Mouse (Mus musculus) lung, embryonic 15.5 days (tissue): ENCODE results near the gene Wfikkn1. TPM values are rescaled to one million over a fixed set of nuclear protein-coding genes. Genes with fewer than 3 reads are reported as not detected.
A peak's percentile ranks its signal among the peaks of the same experiment; 100 is the strongest.

Experiments
- ATAC-seq: fragments of 200-750 bp; cut with Nextera tagmentation; 2 replicates; pipeline ENCODE4 v1.8.0; 2017; ENCODE audit warnings: moderate number of reproducible peaks, borderline replicate concordance; ENCODE audit not compliant: low FRiP score, low TSS enrichment; ENCODE audit errors: extremely low read depth
- H3K27ac ChIP-seq: fragments of 300-500 bp; sonication (generic); 2 replicates; pipeline ENCODE4 v1.5.1; 2015; ENCODE audit warnings: moderate library complexity, mild to moderate bottlenecking, inconsistent platforms
- H3K27me3 ChIP-seq: fragments of 300-500 bp; sonication (generic); 2 replicates; pipeline ENCODE4 v1.6.1; 2015; ENCODE audit warnings: inconsistent platforms
- H3K36me3 ChIP-seq: fragments of 300-500 bp; sonication (generic); 2 replicates; pipeline ENCODE4 v1.6.1; 2015; ENCODE audit warnings: inconsistent platforms
- H3K4me1 ChIP-seq: fragments of 300-500 bp; sonication (generic); 2 replicates; pipeline ENCODE4 v1.6.1; 2015; ENCODE audit warnings: inconsistent platforms
- H3K4me2 ChIP-seq: fragments of 300-500 bp; sonication (generic); 2 replicates; pipeline ENCODE4 v1.6.1; 2015; ENCODE audit warnings: inconsistent platforms, mild to moderate bottlenecking, moderate library complexity
- H3K4me3 ChIP-seq: fragments of 300-500 bp; sonication (generic); 2 replicates; pipeline ENCODE4 v1.5.1; 2015; ENCODE audit warnings: mild to moderate bottlenecking, inconsistent platforms
- H3K9ac ChIP-seq: fragments of 300-500 bp; sonication (generic); 2 replicates; pipeline ENCODE4 v1.6.1; 2015; ENCODE audit warnings: inconsistent platforms
- H3K9me3 ChIP-seq: fragments of 300-500 bp; sonication (generic); 2 replicates; pipeline ENCODE4 v1.6.1; 2016; ENCODE audit warnings: inconsistent platforms
- WGBS: fragments of 180-500 bp; shearing (Covaris S2); methylation state at CpG from one replicate; pipeline ENCODE4 v1.1.7; 2015; 5-methylcytosine and 5-hydroxymethylcytosine counted together
- polyA plus RNA-seq: library from polyadenylated mRNA; unstranded; fragments of >200 nt; fragmentation: Nextera tagmentation; extraction: Ambion mirVana; gene quantifications from 2 replicates; pipeline ENCODE4 v1.2.1, GENCODE M21; 2015

The Wfikkn1 gene
- polyA plus RNA-seq, 1 experiment from 2014 or later: 0.40 TPM

- WGBS: 36% methylated on average over 5 of the region's 5 CpGs
- Histone ChIP-seq H3K9ac (no peak overlapping the region), H3K36me3 (peaks cover 36% of the 10 kb centered on the region), H3K4me1 (no peaks in the 10 kb centered on the region), H3K4me2 (no peak overlapping the region), H3K27me3 (no peaks in the 10 kb centered on the region), H3K27ac (no peak overlapping the region), H3K9me3 (no peaks in the 10 kb centered on the region), H3K4me3 (no peak overlapping the region)
- ATAC-seq: no peak
These were observed 1.6 kb upstream of the Wfikkn1 start for GRCm38 (mm10) chr17:25882306-25882705.

GRCm38 (mm10) chr17:25881691-25882090 is 1.0 kb upstream of the Wfikkn1 start:
- H3K9me3 ChIP-seq: no peaks in the 10 kb centered on the region
- no peak overlapping the region for H3K9ac ChIP-seq
- no peak overlapping the region for H3K4me3 ChIP-seq
- H3K4me2 ChIP-seq: no peak overlapping the region
- peaks cover 36% of the 10 kb centered on the region for H3K36me3 ChIP-seq
- WGBS: 40% methylated on average over 4 of the region's 4 CpGs
- ATAC-seq: no peak
- H3K27me3 ChIP-seq: no peaks in the 10 kb centered on the region
- H3K4me1 ChIP-seq: 0 out of 2 replicates have a peak, but pooled peaks cover under 1% of the 10 kb centered on the region
- H3K27ac ChIP-seq: no peak overlapping the region

- Histone ChIP-seq H3K36me3 (peaks cover 36% of the 10 kb centered on the region), H3K4me1 (peaks cover 6% of the 10 kb centered on the region), H3K4me2 (no peak overlapping the region), H3K4me3 (no peak overlapping the region), H3K9me3 (no peaks in the 10 kb centered on the region), H3K27ac (no peak overlapping the region), H3K27me3 (no peaks in the 10 kb centered on the region), H3K9ac (no peak overlapping the region; the same call in 1 of the 2 replicates)
- 16% methylated on average over 5 of the region's 5 CpGs for WGBS
- no peak for ATAC-seq
These were observed 419 bp upstream of the Wfikkn1 start for GRCm38 (mm10) chr17:25880913-25881641.

- H3K4me1 ChIP-seq: peaks cover 11% of the 10 kb centered on the region
- no peak overlapping the region for H3K4me3 ChIP-seq
- H3K9ac ChIP-seq: no peak overlapping the region
- no peaks in the 10 kb centered on the region for H3K9me3 ChIP-seq
- no peak overlapping the region for H3K27ac ChIP-seq
- ATAC-seq: no peak
- 78% methylated on average over 8 of the region's 8 CpGs for WGBS
- no peak overlapping the region for H3K4me2 ChIP-seq
- H3K27me3 ChIP-seq: no peaks in the 10 kb centered on the region
- H3K36me3 ChIP-seq: peaks cover 33% of the 10 kb centered on the region
These were observed 908 bp downstream of the Wfikkn1 start for GRCm38 (mm10) chr17:25879750-25880149.

GRCm38 (mm10) chr17:25879261-25879660 is 1.4 kb downstream of the Wfikkn1 start:
- Histone ChIP-seq H3K4me1 (peaks cover 11% of the 10 kb centered on the region), H3K9me3 (no peaks in the 10 kb centered on the region), H3K27ac (no peak overlapping the region), H3K36me3 (peaks cover 32% of the 10 kb centered on the region), H3K4me2 (no peak overlapping the region), H3K4me3 (no peak overlapping the region), H3K27me3 (no peaks in the 10 kb centered on the region), H3K9ac (no peak overlapping the region)
- ATAC-seq: no peak
- 64% methylated on average over 4 of the region's 4 CpGs for WGBS

- no peak for ATAC-seq
- H3K27me3 ChIP-seq: no peaks in the 10 kb centered on the region
- no peak overlapping the region for H3K27ac ChIP-seq
- no peak overlapping the region for H3K9ac ChIP-seq
- WGBS: 91% methylated on average over 19 of the region's 19 CpGs
- H3K4me3 ChIP-seq: no peak overlapping the region
- no peak overlapping the region for H3K4me2 ChIP-seq
- no peaks in the 10 kb centered on the region for H3K9me3 ChIP-seq
- H3K36me3 ChIP-seq: peaks cover 26% of the 10 kb centered on the region
- H3K4me1 ChIP-seq: peaks cover 17% of the 10 kb centered on the region
These were observed 2.0 kb downstream of the Wfikkn1 start for GRCm38 (mm10) chr17:25878611-25879180.

- no peak overlapping the region for H3K4me2 ChIP-seq
- H3K9me3 ChIP-seq: no peaks in the 10 kb centered on the region
- no peaks in the 10 kb centered on the region for H3K27me3 ChIP-seq
- ATAC-seq: no peak
- no peak overlapping the region for H3K9ac ChIP-seq
- no peak overlapping the region for H3K27ac ChIP-seq
- peaks cover 17% of the 10 kb centered on the region for H3K4me1 ChIP-seq
- 89% methylated on average over 32 of the region's 32 CpGs for WGBS
- no peak overlapping the region for H3K4me3 ChIP-seq
- peaks cover 19% of the 10 kb centered on the region; the same call in 1 of the 2 replicates for H3K36me3 ChIP-seq
These were observed 2.7 kb downstream of the Wfikkn1 start for GRCm38 (mm10) chr17:25877741-25878610.

GRCm38 (mm10) chr17:25877025-25877424 is 3.6 kb downstream of the Wfikkn1 start:
- no peaks in the 10 kb centered on the region for H3K9me3 ChIP-seq
- H3K36me3 ChIP-seq: peaks cover 15% of the 10 kb centered on the region; the same call in 1 of the 2 replicates
- no peak overlapping the region for H3K4me3 ChIP-seq
- ATAC-seq: no peak
- H3K4me2 ChIP-seq: no peak overlapping the region
- H3K9ac ChIP-seq: no peak overlapping the region
- H3K27ac ChIP-seq: no peak overlapping the region
- H3K27me3 ChIP-seq: no peaks in the 10 kb centered on the region
- H3K4me1 ChIP-seq: peaks cover 17% of the 10 kb centered on the region
- 88% methylated on average over 3 of the region's 3 CpGs for WGBS

- H3K4me3 ChIP-seq: peak overlapping the region; percentile 77
- H3K9ac ChIP-seq: peak overlapping the region; percentile 67; the same call in 1 of the 2 replicates
- H3K4me1 ChIP-seq: peaks cover 17% of the 10 kb centered on the region
- no peaks in the 10 kb centered on the region for H3K27me3 ChIP-seq
- H3K9me3 ChIP-seq: no peaks in the 10 kb centered on the region
- H3K36me3 ChIP-seq: peaks cover 15% of the 10 kb centered on the region; the same call in 1 of the 2 replicates
- no peak overlapping the region for H3K27ac ChIP-seq
- ATAC-seq: no peak
- peak overlapping the region; percentile 85 for H3K4me2 ChIP-seq
- WGBS: 57% methylated on average over 10 of the region's 10 CpGs
These were observed 4.2 kb downstream of the Wfikkn1 start for GRCm38 (mm10) chr17:25876347-25876915.

- H3K4me3 ChIP-seq: peak overlapping the region; percentile 77
- H3K27me3 ChIP-seq: no peaks in the 10 kb centered on the region
- H3K9ac ChIP-seq: peak overlapping the region; percentile 67
- H3K4me2 ChIP-seq: peak overlapping the region; percentile 85
- peak overlapping the region; percentile 93 for H3K27ac ChIP-seq
- ATAC-seq: peak; percentile 92
- peaks cover 17% of the 10 kb centered on the region for H3K4me1 ChIP-seq
- 1% methylated on average over 59 of the region's 59 CpGs for WGBS
- H3K36me3 ChIP-seq: peaks cover 15% of the 10 kb centered on the region; the same call in 1 of the 2 replicates
- no peaks in the 10 kb centered on the region for H3K9me3 ChIP-seq
These were observed 5.2 kb downstream of the Wfikkn1 start for GRCm38 (mm10) chr17:25875171-25876136.
